Mouse (Mus musculus): ENCODE measurements at regions not wholly inside any gene's neighbourhood (a gene's known extent, or its start where the extent isn't known, plus 50 kb on each side); places are given as distances from the start of the nearest gene placed in this dataset.

- no peak for TF ChIP-seq CTCF (conservative IDR thresholded peaks at IDR 0.05 in 1 of 2, IDR thresholded peaks at IDR 0.05 in 1 of 2; ENCODE audit: low read depth in 2 of 2, low read length in 2 of 2)
- no peak for TF ChIP-seq HCFC1 (IDR thresholded peaks at IDR 0.05; ENCODE audit: low read depth, low read length)
These were observed 113.3 kb downstream of the Adamts15 start for GRCm38 (mm10) chr9:30808863-30809491.

Data from CH12.LX (cell line).